Mouse (Mus musculus) thymus, adult 2 months (tissue): Measurements from ENCODE around the gene Apoc2.

Source experiments
- CTCF ChIP-seq: fragments of 200-500 bp; IDR thresholded peaks from 2 replicates; pipeline ENCODE4 v1.5.1; 2012; ENCODE audit warnings: mild to moderate bottlenecking, control low read depth, low read length, moderate library complexity, borderline replicate concordance; ENCODE audit not compliant: control insufficient read depth, poor library complexity, insufficient read depth; ENCODE audit errors: extremely low read depth
- POLR2A ChIP-seq: fragments of 200-500 bp; IDR thresholded peaks from 2 replicates; pipeline ENCODE4 v1.6.1; 2012; ENCODE audit warnings: mild to moderate bottlenecking, low read length, control low read depth, moderate library complexity; ENCODE audit not compliant: control insufficient read depth, poor library complexity, insufficient read depth; ENCODE audit errors: extremely low read depth

DNA sequence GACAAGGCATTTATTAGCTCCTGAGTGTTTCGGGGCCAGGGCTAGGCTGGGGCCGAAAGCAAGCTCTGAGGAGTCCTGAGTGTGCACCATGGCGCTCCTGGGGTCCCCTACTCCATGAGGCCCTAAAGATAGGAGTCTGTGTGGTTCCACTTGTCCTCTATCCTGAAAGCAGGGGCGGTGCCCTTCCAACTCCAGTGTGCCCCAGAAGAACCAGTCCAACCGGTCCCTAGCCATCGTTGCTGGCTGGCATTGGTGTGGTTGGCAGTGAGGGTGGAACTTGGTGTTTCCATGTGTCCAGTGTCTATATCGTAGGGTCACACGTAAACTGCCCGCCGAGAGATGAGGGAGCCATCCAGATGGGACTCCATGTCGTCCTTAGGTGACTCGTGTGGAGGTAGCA is 46.4 kb upstream of the Apoc2 start:
- no peak for TF ChIP-seq POLR2A
- no peak for TF ChIP-seq CTCF
